Mouse (Mus musculus) ES-CJ7 (cell line): ENCODE results near the gene Melk.

Experiments
- DNase-seq: peaks from one replicate; pipeline ENCODE4 v3.0.0; 2011; ENCODE audit warnings: low read depth, low spot score

Gene Melk

DNA sequence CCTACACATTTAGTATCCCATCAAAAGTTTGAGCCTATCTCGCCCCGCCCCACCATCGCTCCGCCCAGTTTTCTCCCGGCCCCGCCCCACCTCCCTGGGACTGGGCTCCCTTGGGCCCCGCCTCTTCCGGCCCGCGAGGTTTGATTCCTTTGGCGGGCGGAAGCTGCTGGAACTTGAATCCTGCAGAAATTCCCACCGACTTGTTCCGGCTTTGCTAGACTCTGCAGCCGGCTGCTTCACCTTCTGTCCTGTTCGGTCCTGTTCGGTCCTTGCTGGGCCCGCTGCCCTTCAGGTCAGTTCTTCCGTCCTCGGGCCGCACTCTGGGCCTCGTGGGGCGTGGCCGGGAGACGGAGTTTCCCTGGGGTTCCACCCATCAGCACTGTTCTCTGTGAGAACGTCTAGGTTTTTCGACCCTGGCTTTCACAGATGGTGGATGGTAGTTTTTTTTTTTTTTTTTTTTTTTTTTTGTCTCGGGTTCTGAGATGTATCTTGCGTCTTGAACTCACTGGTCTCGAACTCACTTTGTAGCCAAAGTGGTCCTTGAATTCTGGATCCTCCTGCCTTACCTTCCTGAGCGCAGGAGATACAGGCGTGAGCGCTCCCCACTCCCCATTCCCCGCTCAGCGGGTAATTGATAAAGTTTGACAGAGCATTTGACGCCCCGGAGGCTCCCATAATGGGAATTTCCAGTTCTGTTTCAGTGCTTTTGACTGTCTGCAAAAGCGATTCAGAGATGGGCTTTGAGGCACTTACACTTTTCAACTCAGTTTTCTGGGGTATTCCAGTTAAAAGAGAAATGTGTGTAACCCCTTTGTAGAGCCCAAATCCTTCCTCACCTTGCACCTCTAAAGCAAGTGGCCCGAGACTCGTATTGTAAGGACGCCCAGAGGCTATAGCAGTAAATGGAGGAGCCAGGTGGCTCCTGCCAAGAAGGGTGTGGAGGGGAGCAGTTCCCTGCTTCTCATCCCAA is at the start of gene Melk:
Gene Melk, plus strand, starts transcription at position 96 of the 970 bp plus-strand sequence.
- peak; percentile 87 for DNase-seq

DNA sequence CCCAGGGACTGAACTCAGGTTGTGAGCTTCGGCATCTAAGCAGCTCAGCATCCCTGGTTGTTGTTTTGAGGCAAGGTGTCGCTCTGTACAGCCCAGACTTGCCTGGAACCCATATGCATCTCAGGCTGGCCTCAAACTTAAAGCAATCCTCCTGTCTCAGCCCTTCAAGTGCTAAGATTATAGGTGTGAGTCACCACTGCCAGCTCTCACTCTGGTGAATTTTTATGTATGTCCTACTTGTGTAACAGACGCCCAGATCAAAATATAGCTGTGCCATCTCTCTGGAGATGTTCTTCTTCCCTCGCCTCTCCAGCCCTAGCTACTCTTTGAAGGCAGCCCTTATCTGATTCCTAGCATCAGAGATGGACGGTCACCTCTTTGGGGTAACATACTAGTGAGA is 49.2 kb upstream of the Melk start:
- DNase-seq, result no peak

DNA sequence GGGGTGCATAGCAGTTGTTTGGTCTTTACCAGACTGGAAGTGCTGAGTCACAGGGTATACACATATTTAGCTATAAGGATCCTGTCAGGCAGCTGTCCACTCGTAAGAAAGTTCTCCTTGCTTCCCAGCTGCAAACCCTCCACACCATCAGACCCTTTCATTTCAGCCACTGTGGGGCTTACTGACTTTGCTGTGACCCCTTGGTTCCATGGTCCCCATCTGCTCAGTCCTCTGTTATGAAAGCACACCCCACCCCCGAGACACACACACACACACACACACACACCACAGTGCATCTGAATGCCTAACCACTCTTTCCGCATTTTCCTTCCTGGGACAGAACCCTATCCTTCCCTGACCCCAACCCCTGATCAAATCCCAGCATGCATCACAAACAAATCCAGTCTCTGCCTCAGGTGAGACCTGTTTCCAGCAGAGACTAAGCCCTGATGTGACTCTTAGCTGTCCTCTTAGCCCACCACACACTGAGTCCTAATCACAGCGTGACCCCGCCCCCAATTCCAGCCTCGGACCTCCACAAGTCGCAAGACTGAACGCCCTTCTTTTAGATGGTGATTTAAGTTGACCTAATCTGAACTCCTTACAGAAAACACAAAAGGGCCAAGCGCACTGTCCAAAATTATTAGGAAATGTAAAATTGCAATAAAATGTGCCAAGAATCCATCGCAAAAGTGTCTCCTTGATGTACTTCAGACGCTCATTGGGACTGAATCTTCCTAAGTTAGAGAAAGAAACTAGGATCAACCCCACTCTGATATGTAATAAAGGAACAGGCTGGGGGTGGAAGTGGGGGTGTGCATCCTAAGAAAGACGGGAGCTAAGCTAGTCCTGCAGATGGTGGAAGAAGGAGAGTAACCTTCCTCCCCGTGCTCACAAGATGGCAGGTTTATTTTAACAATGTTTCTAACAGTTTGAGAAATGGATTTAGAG is 48.4 kb upstream of the Melk start:
- peak; percentile 85 for DNase-seq

- no peak for DNase-seq
These were observed 47.5 kb upstream of the Melk start for GRCm38 (mm10) chr4:44253191-44253590.

GRCm38 (mm10) chr4:44254579-44254978 is 46.1 kb upstream of the Melk start:
- no peak for DNase-seq

GRCm38 (mm10) chr4:44259126-44259525 is 41.5 kb upstream of the Melk start:
- no peak for DNase-seq

DNA sequence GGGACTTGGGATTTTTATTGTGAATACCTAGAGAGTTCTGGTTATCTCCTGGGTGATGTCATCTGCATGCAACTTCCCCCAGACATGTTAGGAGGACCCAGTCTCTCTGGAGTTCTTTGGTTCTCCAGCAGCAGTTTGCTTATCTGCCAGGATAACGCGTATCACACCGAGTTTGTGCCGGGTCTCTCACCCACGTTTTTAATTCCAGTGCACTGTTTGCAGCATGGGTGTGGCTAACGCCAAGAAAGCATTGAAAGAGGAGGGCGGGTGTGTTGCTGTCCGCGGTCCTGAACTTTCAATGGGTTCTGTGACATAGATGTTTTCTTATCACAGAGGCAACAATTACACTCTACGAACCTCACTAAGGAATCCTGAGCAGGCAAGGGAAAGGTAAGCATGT is 40.4 kb upstream of the Melk start:
- DNase-seq, result peak; percentile 63

- no peak for DNase-seq
These were observed 35.2 kb upstream of the Melk start for GRCm38 (mm10) chr4:44265500-44265899.

DNA sequence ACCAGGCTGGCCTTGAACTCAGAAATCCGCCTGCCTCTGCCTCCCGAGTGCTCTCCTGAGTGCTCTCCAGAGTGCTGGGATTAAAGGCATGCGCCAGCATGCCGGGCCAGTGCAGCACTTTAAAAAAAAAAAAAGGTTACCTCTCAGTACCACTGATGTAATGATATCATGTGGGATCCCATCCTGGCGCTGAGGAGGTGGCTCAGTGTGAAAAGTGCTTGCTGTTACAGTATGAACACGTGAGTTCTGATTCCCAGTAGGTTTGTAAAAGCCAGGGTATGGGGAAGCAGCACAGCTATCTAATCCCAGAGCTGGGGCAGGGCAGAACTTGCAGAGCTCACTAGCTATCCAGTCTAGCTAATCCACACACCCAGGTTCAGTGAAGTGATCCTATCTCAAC is 33.2 kb upstream of the Melk start:
- no peak for DNase-seq

- no peak for DNase-seq
These were observed 31.3 kb upstream of the Melk start for GRCm38 (mm10) chr4:44269376-44269817.

DNA sequence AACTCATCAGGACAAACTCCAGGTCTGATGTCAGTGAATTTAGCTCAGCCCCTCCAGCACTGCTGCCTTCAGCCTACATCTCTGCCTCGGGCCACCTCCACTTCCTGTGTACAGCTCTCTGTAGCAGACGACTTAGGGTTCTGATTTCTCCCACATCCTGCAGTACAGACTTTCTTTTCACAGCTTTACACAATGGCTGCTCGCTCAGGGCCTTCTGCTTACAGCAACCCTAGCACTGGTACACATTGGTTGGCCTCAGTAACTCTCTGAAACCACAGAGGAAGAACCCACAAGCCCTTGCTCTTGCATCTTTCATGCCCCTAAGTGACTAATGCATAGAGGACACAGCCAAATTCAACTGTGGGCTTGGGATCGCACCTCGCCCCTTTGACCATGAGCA is 29.5 kb upstream of the Melk start:
- no peak for DNase-seq

- DNase-seq, result no peak
These were observed 18.9 kb upstream of the Melk start for GRCm38 (mm10) chr4:44281597-44282265.

GRCm38 (mm10) chr4:44292534-44292933 is 8.1 kb upstream of the Melk start:
- DNase-seq, result peak; percentile 72

DNA sequence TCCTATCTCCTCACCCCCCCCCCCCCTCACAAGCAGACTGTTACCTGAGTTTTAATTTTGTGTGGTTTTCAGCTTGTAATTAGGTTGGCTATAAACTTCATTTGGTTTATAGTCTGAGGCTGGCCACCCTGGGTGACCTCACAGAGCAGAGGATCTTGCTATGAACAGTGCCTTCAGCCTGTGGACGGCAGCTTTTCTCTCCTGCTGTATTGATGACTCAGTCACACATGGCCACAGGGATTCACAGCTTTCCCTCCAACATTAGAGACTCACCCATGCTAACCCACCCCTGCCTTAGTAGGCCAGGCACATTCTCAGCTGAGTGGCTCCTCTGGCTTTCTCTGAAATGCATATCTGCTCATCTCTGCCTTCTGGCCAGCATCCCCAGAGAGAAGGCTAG is 4.8 kb upstream of the Melk start:
- no peak for DNase-seq

DNA sequence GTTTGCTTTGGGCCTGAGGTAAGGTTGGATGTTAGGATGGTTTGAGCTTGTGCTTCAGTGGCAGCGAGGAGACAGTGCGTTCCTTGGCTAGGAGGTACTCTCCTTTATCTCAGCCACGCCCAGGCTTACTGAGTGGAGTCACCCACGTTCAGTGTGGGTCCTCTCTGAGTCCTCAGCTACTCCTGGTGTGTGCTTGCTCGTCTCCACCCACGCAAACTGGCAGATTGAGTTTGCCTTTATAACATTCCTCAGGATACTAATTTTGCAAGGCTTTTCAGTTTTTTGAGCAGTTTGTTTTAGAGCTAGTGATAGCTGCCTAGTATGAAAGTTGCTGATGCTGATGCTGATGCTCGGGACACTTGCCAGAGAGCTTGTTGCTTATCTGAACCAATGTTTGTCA is 5.9 kb downstream of the Melk start:
- no peak for DNase-seq

- no peak for DNase-seq
These were observed 9.8 kb downstream of the Melk start for GRCm38 (mm10) chr4:44310429-44310828.

GRCm38 (mm10) chr4:44310911-44311310 is 10.2 kb downstream of the Melk start:
- no peak for DNase-seq

DNA sequence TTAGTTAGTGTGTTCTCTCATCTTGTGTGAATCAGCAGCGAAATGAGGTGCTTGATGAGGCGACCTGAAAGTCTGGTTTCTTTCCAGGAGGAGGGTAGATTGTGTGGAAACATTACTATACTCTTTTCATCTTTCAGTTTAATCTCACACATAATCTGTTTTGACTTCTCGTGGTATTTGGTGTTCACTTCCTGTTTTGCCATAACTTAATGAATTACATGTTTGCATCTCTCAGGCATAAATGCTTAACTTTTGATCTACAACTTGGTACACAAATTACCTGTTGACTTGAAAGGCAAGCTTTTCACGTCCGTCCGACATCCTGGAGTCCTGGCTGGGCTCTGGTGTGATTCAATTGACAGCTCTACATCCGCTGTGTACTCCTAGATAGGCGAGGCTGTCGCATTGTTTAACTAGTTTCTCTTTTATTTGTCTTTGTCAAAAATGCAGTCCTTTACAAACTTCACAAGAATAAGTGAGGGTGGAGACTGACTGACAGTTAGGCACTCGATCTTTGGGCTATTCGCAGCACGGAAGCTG is 15.7 kb downstream of the Melk start:
- DNase-seq, result no peak

GRCm38 (mm10) chr4:44320448-44320847 is 19.8 kb downstream of the Melk start:
- DNase-seq, result no peak

DNA sequence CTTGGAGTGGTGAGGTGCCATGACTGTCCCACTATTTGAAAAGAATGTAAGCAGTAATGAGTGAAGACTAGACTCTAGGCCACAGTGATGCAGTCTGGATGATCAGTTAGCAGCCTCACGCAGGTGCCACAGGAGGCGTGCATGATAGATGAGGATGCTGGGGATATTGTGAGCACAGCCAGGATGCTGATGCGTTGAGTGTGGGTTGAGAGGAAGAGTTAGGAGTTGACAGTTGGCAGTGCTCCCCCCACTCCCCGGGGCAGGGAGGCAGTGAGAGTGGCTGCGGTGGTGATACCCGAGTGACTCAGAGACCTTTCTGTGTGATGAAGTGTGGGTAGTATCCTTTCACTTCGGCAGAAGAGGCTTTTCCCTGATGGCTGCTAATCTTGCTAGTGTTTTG is 21.4 kb downstream of the Melk start:
- DNase-seq, result no peak

DNA sequence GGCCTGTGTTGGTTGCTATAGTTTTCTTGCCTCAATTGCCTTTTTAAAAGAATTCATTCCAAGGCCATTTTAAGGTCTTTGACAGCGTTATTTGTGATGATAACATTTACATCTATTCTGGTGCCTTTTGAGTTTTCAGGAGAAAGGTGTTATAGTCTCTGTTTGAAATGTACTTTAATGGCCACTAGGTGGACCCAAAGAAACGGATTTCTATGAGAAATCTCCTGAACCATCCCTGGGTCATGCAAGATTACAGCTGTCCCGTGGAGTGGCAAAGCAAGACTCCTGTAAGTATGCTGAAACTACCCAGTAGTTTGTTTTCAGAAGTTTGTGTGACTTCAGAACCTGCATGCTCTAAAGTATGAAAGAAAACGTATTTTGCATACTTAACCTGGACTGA is 24.8 kb downstream of the Melk start:
- DNase-seq, result peak; percentile 42
